Mouse (Mus musculus) kidney, postnatal 0 days (tissue): ENCODE results near the gene Lif. TPM values are rescaled to one million over a fixed set of nuclear protein-coding genes. Genes with fewer than 3 reads are reported as not detected.

ENCODE experiments used
- ATAC-seq: fragments of 200-750 bp; cut with Nextera tagmentation; replicated peaks from 2 replicates; pipeline ENCODE4 v1.8.0; 2017; ENCODE audit warnings: low read depth, moderate number of reproducible peaks, moderate TSS enrichment, moderate library complexity; ENCODE audit not compliant: low FRiP score
- DNase-seq: peaks from one replicate; pipeline ENCODE4 v3.0.0-alpha.2; 2016; ENCODE audit warnings: low spot score
- H3K27ac ChIP-seq: fragments of 300-500 bp; sonication (generic); 2 replicates; pipeline ENCODE4 v1.5.1; 2014; ENCODE audit warnings: mild to moderate bottlenecking
- H3K27me3 ChIP-seq: fragments of 300-500 bp; sonication (generic); 2 replicates; pipeline ENCODE4 v1.6.1; 2014; ENCODE audit warnings: low read length, mixed read lengths; ENCODE audit not compliant: insufficient read depth
- H3K36me3 ChIP-seq: fragments of 300-500 bp; sonication (generic); 2 replicates; pipeline ENCODE4 v1.6.1; 2014; ENCODE audit warnings: low read length, mixed read lengths; ENCODE audit not compliant: insufficient read depth
- H3K4me1 ChIP-seq: fragments of 300-500 bp; sonication (generic); replicated peaks from 2 replicates; pipeline ENCODE4 v1.6.1; 2014; ENCODE audit warnings: antibody characterized with exemption, low read length, mixed read lengths; ENCODE audit not compliant: insufficient read depth
- H3K4me2 ChIP-seq: fragments of 300-500 bp; sonication (generic); 2 replicates; pipeline ENCODE4 v1.6.1; 2014; ENCODE audit warnings: mild to moderate bottlenecking, low read length, moderate library complexity, mixed read lengths
- H3K4me3 ChIP-seq: fragments of 300-500 bp; sonication (generic); replicated peaks from 2 replicates; pipeline ENCODE4 v1.5.1; 2014; ENCODE audit warnings: low read depth, low read length
- H3K9ac ChIP-seq: fragments of 300-500 bp; sonication (generic); 2 replicates; pipeline ENCODE4 v1.6.1; 2014; ENCODE audit warnings: low read depth, low read length
- H3K9me3 ChIP-seq: fragments of 300-500 bp; sonication (generic); replicated peaks from 2 replicates; pipeline ENCODE4 v1.6.1; 2016; ENCODE audit warnings: low read length, inconsistent platforms, mixed read lengths
- CTCF ChIP-seq: IDR thresholded peaks from 2 replicates; pipeline ENCODE4 v1.5.1; 2016; ENCODE audit warnings: antibody characterized with exemption, low read depth, mild to moderate bottlenecking, moderate library complexity
- WGBS: fragments of 180-500 bp; shearing (Covaris S2); extraction: QIAGEN DNeasy Blood & Tissue Kit; methylation state at CpG from one replicate; pipeline ENCODE4 v1.1.7; 2014; 5-methylcytosine and 5-hydroxymethylcytosine counted together
- polyA plus RNA-seq: library from polyadenylated mRNA; unstranded; fragments of >200 nt; fragmentation: Nextera tagmentation; extraction: Ambion mirVana; gene quantifications from 2 replicates; pipeline ENCODE4 v1.2.1, GENCODE M21; 2015

Lif gene
- polyA plus RNA-seq, 1 experiment from 2014 or later, result 0.11 TPM

GRCm38 (mm10) chr11:4228463-4228862 is 28.9 kb upstream of the Lif start:
- Histone ChIP-seq H3K27ac (no peak overlapping the region), H3K4me3 (no peak overlapping the region), H3K9ac (no peak overlapping the region), H3K36me3 (no peaks in the 10 kb centered on the region), H3K27me3 (no peaks in the 10 kb centered on the region), H3K4me2 (no peak overlapping the region), H3K9me3 (no peaks in the 10 kb centered on the region), H3K4me1 (no peaks in the 10 kb centered on the region)
- no peak for TF ChIP-seq CTCF
- DNase-seq (no peak), ATAC-seq (no peak)
- WGBS, result 29% methylated on average over 8 of the region's 8 CpGs

GRCm38 (mm10) chr11:4229841-4230240 is 27.5 kb upstream of the Lif start:
- Histone ChIP-seq H3K9me3 (no peaks in the 10 kb centered on the region), H3K4me1 (no peaks in the 10 kb centered on the region), H3K27me3 (no peaks in the 10 kb centered on the region), H3K4me2 (no peak overlapping the region), H3K36me3 (no peaks in the 10 kb centered on the region), H3K9ac (no peak overlapping the region), H3K27ac (no peak overlapping the region), H3K4me3 (no peak overlapping the region)
- 74% methylated on average over 4 of the region's 4 CpGs for WGBS
- TF ChIP-seq CTCF, result no peak
- ATAC-seq (no peak), DNase-seq (no peak)

GRCm38 (mm10) chr11:4231435-4231834 is 25.9 kb upstream of the Lif start:
- Histone ChIP-seq H3K9ac (no peak overlapping the region), H3K36me3 (no peaks in the 10 kb centered on the region), H3K9me3 (no peaks in the 10 kb centered on the region), H3K27me3 (no peaks in the 10 kb centered on the region), H3K4me2 (no peak overlapping the region), H3K4me1 (no peaks in the 10 kb centered on the region), H3K27ac (no peak overlapping the region), H3K4me3 (no peak overlapping the region)
- 94% methylated on average over 2 of the region's 2 CpGs for WGBS
- TF ChIP-seq CTCF, result no peak
- no peak for DNase-seq
- no peak for ATAC-seq

- H3K9me3 ChIP-seq, result no peaks in the 10 kb centered on the region
- H3K4me2 ChIP-seq, result no peak overlapping the region
- H3K27me3 ChIP-seq, result no peaks in the 10 kb centered on the region
- H3K27ac ChIP-seq, result no peak overlapping the region
- DNase-seq (no peak), ATAC-seq (no peak)
- TF ChIP-seq CTCF, result no peak
- WGBS, result 66% methylated on average over 12 of the region's 12 CpGs
- H3K9ac ChIP-seq, result no peak overlapping the region
- no peak overlapping the region for H3K4me3 ChIP-seq
- H3K4me1 ChIP-seq, result no peaks in the 10 kb centered on the region
- H3K36me3 ChIP-seq, result no peaks in the 10 kb centered on the region
Observed at GRCm38 (mm10) chr11:4232644-4233043, 24.7 kb upstream of the Lif start.

- no peak overlapping the region for H3K4me2 ChIP-seq
- WGBS, result 92% methylated on average over 6 of the region's 6 CpGs
- no peak overlapping the region for H3K27ac ChIP-seq
- H3K36me3 ChIP-seq, result no peaks in the 10 kb centered on the region
- H3K4me1 ChIP-seq, result no peaks in the 10 kb centered on the region
- ATAC-seq (no peak), DNase-seq (no peak)
- H3K9ac ChIP-seq, result no peak overlapping the region
- H3K4me3 ChIP-seq, result no peak overlapping the region
- no peaks in the 10 kb centered on the region for H3K27me3 ChIP-seq
- H3K9me3 ChIP-seq, result no peaks in the 10 kb centered on the region
- TF ChIP-seq CTCF, result no peak
Observed at GRCm38 (mm10) chr11:4235052-4235655, 22.2 kb upstream of the Lif start.

- no peaks in the 10 kb centered on the region for H3K36me3 ChIP-seq
- TF ChIP-seq CTCF, result no peak
- no peak for ATAC-seq
- DNase-seq, result no peak
- no peak within 1 kb of the TSS for H3K9ac ChIP-seq
- no peak within 1 kb of the TSS for H3K4me2 ChIP-seq
- no peaks in the 10 kb centered on the region for H3K9me3 ChIP-seq
- no peaks in the 10 kb centered on the region for H3K4me1 ChIP-seq
- H3K27me3 ChIP-seq, result no peaks in the 10 kb centered on the region
- H3K4me3 ChIP-seq, result no peak within 1 kb of the TSS
- no peak within 1 kb of the TSS for H3K27ac ChIP-seq
- 72% methylated on average over 16 of the region's 16 CpGs for WGBS
Observed at GRCm38 (mm10) chr11:4235665-4236545, 21.5 kb upstream of the Lif start, which contains the start of gene Osm. Osm (plus strand) TSS chr11:4236420.
